Mouse (Mus musculus): ENCODE measurements around the gene Grid1. TPM values are rescaled to one million over a fixed set of nuclear protein-coding genes. Genes with fewer than 3 reads are reported as not detected.

Gene Grid1
- total RNA-seq, 2 experiments from 2014 or later = 44.9 to 47.4 TPM

- intact Hi-C loops (cut with DNase I) = no loop called here
- DNase-seq (ENCODE audit: low spot score in 2 of 2) = no peak
Observed at GRCm38 (mm10) chr14:34952311-34952710, 132.4 kb downstream of the Grid1 start.

- intact Hi-C loops (cut with DNase I) = no loop called here
- peak in 1 of 2 experiments; percentile 43 for DNase-seq (ENCODE audit: low spot score in 2 of 2)
Observed at GRCm38 (mm10) chr14:34953566-34953965, 133.7 kb downstream of the Grid1 start.

- intact Hi-C loops (cut with DNase I) = no loop called here
- DNase-seq (ENCODE audit: low spot score in 2 of 2) = no peak
Observed at GRCm38 (mm10) chr14:34955689-34956088, 135.8 kb downstream of the Grid1 start.

- peak; percentile 54 to 86 for DNase-seq (ENCODE audit: low spot score in 2 of 2)
- intact Hi-C loops (cut with DNase I) = loop anchor here (10.0 kb wide), 1 partner anchor 115 kb away; no protein-coding TSS in a partner anchor
Observed at GRCm38 (mm10) chr14:34960227-34960626, 140.3 kb downstream of the Grid1 start.

GRCm38 (mm10) chr14:34963616-34964168 is 143.8 kb downstream of the Grid1 start:
- intact Hi-C loops (cut with DNase I) = loop anchor here (10.0 kb wide), 1 partner anchor 111 kb away; no protein-coding TSS in a partner anchor
- no peak for DNase-seq (ENCODE audit: low spot score in 2 of 2)

GRCm38 (mm10) chr14:34969102-34969819 is 149.4 kb downstream of the Grid1 start:
- DNase-seq (ENCODE audit: low spot score in 2 of 2) = no peak
- intact Hi-C loops (cut with DNase I) = loop anchor here (10.0 kb wide), 1 partner anchor 106 kb away; no protein-coding TSS in a partner anchor

- no peak for DNase-seq (ENCODE audit: low spot score in 2 of 2)
- intact Hi-C loops (cut with DNase I) = no loop called here
Observed at GRCm38 (mm10) chr14:34972930-34973329, 153.0 kb downstream of the Grid1 start.

- intact Hi-C loops (cut with DNase I) = no loop called here
- no peak for DNase-seq (ENCODE audit: low spot score in 2 of 2)
Observed at GRCm38 (mm10) chr14:34980756-34981155, 160.8 kb downstream of the Grid1 start.

GRCm38 (mm10) chr14:34989131-34989530 is 169.2 kb downstream of the Grid1 start:
- no peak for DNase-seq (ENCODE audit: low spot score in 2 of 2)
- intact Hi-C loops (cut with DNase I) = no loop called here

GRCm38 (mm10) chr14:35006736-35007135 is 186.8 kb downstream of the Grid1 start:
- DNase-seq (ENCODE audit: low spot score in 2 of 2) = no peak
- intact Hi-C loops (cut with DNase I) = loop anchor here (10.0 kb wide), 1 partner anchor 238 kb away; no protein-coding TSS in a partner anchor

- no peak for DNase-seq (ENCODE audit: low spot score in 2 of 2)
- intact Hi-C loops (cut with DNase I) = loop anchor here (10.0 kb wide), 1 partner anchor 236 kb away; no protein-coding TSS in a partner anchor
Observed at GRCm38 (mm10) chr14:35008674-35009073, 188.8 kb downstream of the Grid1 start.

GRCm38 (mm10) chr14:35009074-35009473 is 189.2 kb downstream of the Grid1 start:
- intact Hi-C loops (cut with DNase I) = loop anchor here (10.0 kb wide), 1 partner anchor 236 kb away; no protein-coding TSS in a partner anchor
- no peak for DNase-seq (ENCODE audit: low spot score in 2 of 2)

- no peak for DNase-seq (ENCODE audit: low spot score in 2 of 2)
- intact Hi-C loops (cut with DNase I) = no loop called here
Observed at GRCm38 (mm10) chr14:35026686-35027085, 206.8 kb downstream of the Grid1 start.

GRCm38 (mm10) chr14:35027501-35028140 is 207.7 kb downstream of the Grid1 start:
- intact Hi-C loops (cut with DNase I) = no loop called here
- no peak for DNase-seq (ENCODE audit: low spot score in 2 of 2)

GRCm38 (mm10) chr14:35029626-35030025 is 209.7 kb downstream of the Grid1 start:
- intact Hi-C loops (cut with DNase I) = no loop called here
- no peak for DNase-seq (ENCODE audit: low spot score in 2 of 2)

GRCm38 (mm10) chr14:35030271-35030670 is 210.4 kb downstream of the Grid1 start:
- DNase-seq (ENCODE audit: low spot score in 2 of 2) = no peak
- intact Hi-C loops (cut with DNase I) = no loop called here

GRCm38 (mm10) chr14:35032283-35032682 is 212.4 kb downstream of the Grid1 start:
- intact Hi-C loops (cut with DNase I) = no loop called here
- DNase-seq (ENCODE audit: low spot score in 2 of 2) = no peak

- intact Hi-C loops (cut with DNase I) = no loop called here
- DNase-seq (ENCODE audit: low spot score in 2 of 2) = no peak
Observed at GRCm38 (mm10) chr14:35044268-35044667, 224.4 kb downstream of the Grid1 start.

- intact Hi-C loops (cut with DNase I) = no loop called here
- peak; percentile 18 to 62 for DNase-seq (ENCODE audit: low spot score in 2 of 2)
Observed at GRCm38 (mm10) chr14:35044918-35045698, 225.2 kb downstream of the Grid1 start.

- DNase-seq (ENCODE audit: low spot score in 2 of 2) = peak in 1 of 2 experiments; percentile 29
- intact Hi-C loops (cut with DNase I) = no loop called here
Observed at GRCm38 (mm10) chr14:35049231-35049630, 229.3 kb downstream of the Grid1 start.
